Mouse (Mus musculus): Measurements from ENCODE around the gene Dhx58. TPM values are rescaled to one million over a fixed set of nuclear protein-coding genes. Genes with fewer than 3 reads are reported as not detected.

Dhx58 gene
- polyA plus RNA-seq (2012; rRNA removed), result 9.0 and 10.5 TPM in 2 replicates

GRCm38 (mm10) chr11:100703851-100704531 lies at the start of gene Dhx58:
Dhx58 (minus strand) TSS chr11:100704271.

GRCm38 (mm10) chr11:100738066-100738604 lies 34.1 kb upstream of the Dhx58 start, which contains the start of gene Rab5c:
Rab5c (minus strand) TSS chr11:100738215.

GRCm38 (mm10) chr11:100713735-100714533 lies 9.9 kb upstream of the Dhx58 start, which contains the start of gene Hspb9:
Hspb9 (plus strand) TSS chr11:100713850.

GRCm38 (mm10) chr11:100711783-100712615 lies 7.9 kb upstream of the Dhx58 start, which contains the start of gene Kat2a:
Kat2a (minus strand) TSS chr11:100712465.

GRCm38 (mm10) chr11:100692164-100692616 lies 11.9 kb downstream of the Dhx58 start, which contains the start of gene Zfp385c:
Zfp385c (minus strand) TSS chr11:100692455.

Other genes starting within 250 kb of the Dhx58 start
- 2.7 and 3.9 TPM in 2 replicates for gene Klhl11, start 231.5 kb downstream of the Dhx58 start, polyA plus RNA-seq (2012; rRNA removed)
- gene Acly, start 176.3 kb downstream of the Dhx58 start, polyA plus RNA-seq (2012; rRNA removed), result 144 and 146 TPM in 2 replicates
- gene Ttc25, start 158.7 kb downstream of the Dhx58 start, polyA plus RNA-seq (2012; rRNA removed), result 0.30 and 0.68 TPM in 2 replicates
- gene Cnp, start 129.4 kb downstream of the Dhx58 start, polyA plus RNA-seq (2012; rRNA removed), result 31.3 and 31.6 TPM in 2 replicates
- gene Nkiras2, start 85.0 kb downstream of the Dhx58 start, polyA plus RNA-seq (2012; rRNA removed), result 111 and 127 TPM in 2 replicates
- 19.3 and 23.7 TPM in 2 replicates for gene Dnajc7, start 84.1 kb downstream of the Dhx58 start, polyA plus RNA-seq (2012; rRNA removed)
- gene Zfp385c, start 11.8 kb downstream of the Dhx58 start, polyA plus RNA-seq (2012; rRNA removed), result 0.27 and 0.46 TPM in 2 replicates
- 29.3 and 31.9 TPM in 2 replicates for gene Kat2a, start 8.2 kb upstream of the Dhx58 start, polyA plus RNA-seq (2012; rRNA removed)
- gene Hspb9, start 9.6 kb upstream of the Dhx58 start, polyA plus RNA-seq (2012; rRNA removed), result not detected in 2 replicates
- 216 and 249 TPM in 2 replicates for gene Rab5c, start 33.9 kb upstream of the Dhx58 start, polyA plus RNA-seq (2012; rRNA removed)
- gene Kcnh4, start 55.7 kb upstream of the Dhx58 start, polyA plus RNA-seq (2012; rRNA removed), result 0.02 and 0.06 TPM in 2 replicates
- 0.24 and 0.80 TPM in 2 replicates for gene Hcrt, start 58.7 kb upstream of the Dhx58 start, polyA plus RNA-seq (2012; rRNA removed)
- gene Ghdc, start 66.7 kb upstream of the Dhx58 start, polyA plus RNA-seq (2012; rRNA removed), result 17.3 and 18.7 TPM in 2 replicates
- gene Stat5b, start 146.5 kb upstream of the Dhx58 start, polyA plus RNA-seq (2012; rRNA removed), result 17.7 and 20.0 TPM in 2 replicates
- gene Stat5a, start 155.1 kb upstream of the Dhx58 start, polyA plus RNA-seq (2012; rRNA removed), result 14.7 and 15.0 TPM in 2 replicates
- gene Stat3, start 235.3 kb upstream of the Dhx58 start, polyA plus RNA-seq (2012; rRNA removed), result 81.1 and 88.3 TPM in 2 replicates

All from colon, adult 2 months (tissue).